Mouse (Mus musculus): ENCODE data around the gene Clic1. TPM values are rescaled to one million over a fixed set of nuclear protein-coding genes. Genes with fewer than 3 reads are reported as not detected.

The Clic1 gene
- polyA plus RNA-seq, 1 experiment from 2014 or later: 359 TPM

DNA sequence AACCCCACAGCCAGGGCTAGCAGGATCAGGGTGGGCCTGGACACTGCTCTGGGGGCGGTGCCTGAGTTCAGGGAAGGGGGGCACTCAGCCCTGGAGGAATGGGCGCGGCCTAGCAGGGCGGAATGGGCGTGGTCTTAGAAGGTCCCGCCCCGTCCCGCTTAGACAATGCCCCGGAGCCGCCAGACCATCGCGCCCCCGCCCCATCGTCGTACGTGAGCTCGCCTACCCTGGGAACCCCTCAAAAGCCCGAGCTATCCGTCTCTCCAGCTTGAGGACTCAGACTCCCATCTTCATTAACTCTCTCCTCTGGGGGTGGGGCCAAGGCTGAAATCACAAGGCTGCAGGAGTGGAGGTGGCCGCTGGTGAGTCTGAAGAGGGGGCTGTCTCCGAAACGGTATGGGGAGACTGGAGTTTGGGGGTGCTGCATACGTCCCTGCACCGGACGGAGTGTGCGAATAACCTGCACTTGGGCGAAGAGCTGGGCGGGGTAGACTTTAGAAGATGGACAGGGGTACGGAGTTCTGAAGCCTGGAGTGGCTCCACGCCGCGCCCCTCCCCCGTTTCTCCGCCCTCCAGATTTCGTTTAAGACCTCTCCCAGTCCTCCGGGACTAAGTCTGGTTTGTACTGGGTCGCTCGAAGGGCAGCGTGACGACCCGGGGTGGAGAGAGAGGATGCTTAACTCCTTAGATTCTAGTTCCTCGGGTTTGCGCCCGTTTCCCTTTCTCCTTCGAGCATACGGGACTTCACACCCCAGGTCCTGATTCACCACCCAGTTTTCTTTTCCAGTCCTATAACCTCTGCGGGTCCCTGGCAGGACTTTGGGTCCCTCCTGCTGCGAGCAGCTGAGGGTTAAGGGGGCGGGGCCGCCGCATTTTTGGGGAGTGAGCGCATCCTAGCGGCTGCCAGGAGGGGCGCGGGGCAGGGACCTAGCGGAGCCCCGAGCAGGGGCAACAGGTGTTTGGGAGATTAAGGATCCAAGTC, 9.4 kb downstream of the Clic1 start, which contains the start of gene Ddah2:
Ddah2 (plus strand) TSS at position 125 of the 982 bp plus-strand sequence.
- Histone ChIP-seq H3K4me3 (ENCODE audit: inconsistent target) (peak within 1 kb of the TSS; percentile 37), H3K27ac (peak within 1 kb of the TSS; percentile 35), H3K79me2 (ENCODE audit: inconsistent target) (peaks cover 17% of the 10 kb centered on the region), H3K36me3 (ENCODE audit: inconsistent target) (peaks cover 37% of the 10 kb centered on the region)
- WGBS (ENCODE audit: missing documents): 3% methylated on average over 48 of the region's 57 CpGs

DNA sequence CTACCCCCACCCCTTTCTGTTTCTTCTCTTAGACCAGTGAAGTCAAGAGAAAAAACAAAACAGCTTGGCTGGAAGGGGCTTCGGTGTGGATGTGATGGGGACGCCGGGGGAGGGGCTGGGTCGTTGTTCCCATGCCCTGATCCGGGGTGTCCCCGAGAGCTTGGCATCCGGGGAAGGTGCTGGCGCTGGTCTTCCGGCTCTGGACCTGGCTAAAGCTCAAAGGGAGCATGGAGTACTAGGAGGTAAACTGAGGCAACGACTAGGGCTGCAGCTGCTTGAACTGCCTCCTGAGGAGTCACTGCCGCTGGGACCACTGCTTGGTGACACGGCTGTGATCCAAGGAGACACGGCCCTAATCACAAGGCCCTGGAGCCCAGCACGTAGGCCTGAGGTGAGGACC, 10.3 kb downstream of the Clic1 start:
- no peak overlapping the region for H3K4me3 ChIP-seq (ENCODE audit: inconsistent target)
- H3K79me2 ChIP-seq (ENCODE audit: inconsistent target): peaks cover 8% of the 10 kb centered on the region
- 68% methylated on average over 13 of the region's 14 CpGs for WGBS (ENCODE audit: missing documents)

DNA sequence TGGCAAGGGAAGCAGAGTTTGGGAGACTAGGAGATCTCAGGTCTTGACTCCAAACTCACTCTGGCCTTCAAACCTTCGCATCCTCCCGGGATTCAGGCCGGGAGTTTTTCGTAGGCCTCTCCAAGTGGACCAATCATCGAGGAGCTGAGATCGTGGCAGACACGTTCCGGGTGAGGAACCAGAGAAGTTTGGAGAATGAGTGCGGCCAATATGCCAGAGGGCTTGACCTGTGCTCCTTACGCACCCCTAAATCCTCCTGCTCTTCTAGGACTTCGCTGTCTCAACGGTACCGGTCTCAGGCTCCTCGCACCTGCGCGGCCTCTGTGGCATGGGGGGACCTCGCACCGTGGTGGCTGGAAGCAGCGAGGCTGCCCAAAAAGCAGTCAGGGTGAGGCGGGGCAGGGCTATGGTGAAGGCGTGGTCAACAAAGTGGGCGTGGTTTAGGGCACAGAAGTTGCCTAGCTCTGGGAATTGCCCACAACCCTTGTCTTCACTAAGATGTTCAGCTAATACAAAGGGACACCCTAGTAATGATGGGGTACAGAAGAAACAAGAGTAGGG, 11.1 kb downstream of the Clic1 start:
- no peak overlapping the region for H3K27ac ChIP-seq
- 82% methylated on average over 16 of the region's 22 CpGs for WGBS (ENCODE audit: missing documents)
- H3K79me2 ChIP-seq (ENCODE audit: inconsistent target): peaks cover under 1% of the 10 kb centered on the region; the same call in 1 of the 2 replicates
- peaks cover 21% of the 10 kb centered on the region for H3K36me3 ChIP-seq (ENCODE audit: inconsistent target)
- H3K4me3 ChIP-seq (ENCODE audit: inconsistent target): no peak overlapping the region

More for the DNA sequence above, 10.3 kb downstream of the Clic1 start:
- Histone ChIP-seq H3K36me3 (ENCODE audit: inconsistent target) (peaks cover 28% of the 10 kb centered on the region), H3K27ac (no peak overlapping the region)

DNA sequence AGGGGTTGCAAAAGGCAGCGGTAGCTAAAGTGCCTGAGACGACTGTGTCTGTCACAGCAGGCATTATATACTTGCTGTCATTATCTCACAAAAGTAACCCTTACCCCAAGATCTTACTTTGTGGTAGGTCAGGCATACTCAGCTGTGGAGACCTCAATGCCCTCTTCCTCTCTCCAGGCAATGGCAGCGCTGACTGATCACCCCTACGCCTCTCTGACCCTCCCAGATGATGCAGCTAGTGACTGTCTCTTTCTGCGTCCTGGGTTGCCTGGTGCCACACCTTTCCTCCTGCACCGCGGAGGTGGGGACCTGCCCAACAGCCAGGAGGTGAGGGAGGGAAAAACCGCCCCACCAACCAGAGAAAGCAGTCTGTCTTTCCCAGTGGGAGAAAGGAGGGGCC, 11.5 kb downstream of the Clic1 start:
- 98% methylated on average over 8 of the region's 8 CpGs for WGBS (ENCODE audit: missing documents)
- no peak overlapping the region for H3K4me3 ChIP-seq (ENCODE audit: inconsistent target)
- H3K27ac ChIP-seq: no peak overlapping the region
- no peaks in the 10 kb centered on the region for H3K79me2 ChIP-seq (ENCODE audit: inconsistent target)
- peaks cover 16% of the 10 kb centered on the region; the same call in 1 of the 2 replicates for H3K36me3 ChIP-seq (ENCODE audit: inconsistent target)

DNA sequence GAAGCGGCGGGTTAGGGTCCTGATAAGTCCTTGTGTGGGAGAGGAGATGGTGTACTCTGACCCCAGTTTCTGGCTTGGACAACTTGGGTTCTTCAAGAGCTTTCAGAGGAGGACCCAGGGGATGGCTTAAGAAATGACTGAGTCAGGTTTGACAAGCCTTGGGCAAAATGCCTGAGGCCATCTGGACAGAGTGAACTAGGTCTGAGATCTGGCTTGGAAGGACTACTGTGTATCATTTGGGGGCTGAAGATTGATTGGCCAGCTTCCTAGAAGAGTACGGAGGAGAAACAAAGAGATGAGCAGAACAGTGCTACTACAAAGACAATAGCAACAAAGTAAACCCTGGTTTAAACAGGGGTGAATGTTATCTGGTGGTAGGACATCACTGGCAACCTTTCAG, 13.7 kb downstream of the Clic1 start:
- Histone ChIP-seq H3K4me3 (ENCODE audit: inconsistent target) (no peak overlapping the region), H3K79me2 (ENCODE audit: inconsistent target) (no peaks in the 10 kb centered on the region), H3K36me3 (ENCODE audit: inconsistent target) (peaks cover 1% of the 10 kb centered on the region; the same call in 1 of the 2 replicates), H3K27ac (no peak overlapping the region)
- 100% methylated on average over 3 of the region's 3 CpGs for WGBS (ENCODE audit: missing documents)

DNA sequence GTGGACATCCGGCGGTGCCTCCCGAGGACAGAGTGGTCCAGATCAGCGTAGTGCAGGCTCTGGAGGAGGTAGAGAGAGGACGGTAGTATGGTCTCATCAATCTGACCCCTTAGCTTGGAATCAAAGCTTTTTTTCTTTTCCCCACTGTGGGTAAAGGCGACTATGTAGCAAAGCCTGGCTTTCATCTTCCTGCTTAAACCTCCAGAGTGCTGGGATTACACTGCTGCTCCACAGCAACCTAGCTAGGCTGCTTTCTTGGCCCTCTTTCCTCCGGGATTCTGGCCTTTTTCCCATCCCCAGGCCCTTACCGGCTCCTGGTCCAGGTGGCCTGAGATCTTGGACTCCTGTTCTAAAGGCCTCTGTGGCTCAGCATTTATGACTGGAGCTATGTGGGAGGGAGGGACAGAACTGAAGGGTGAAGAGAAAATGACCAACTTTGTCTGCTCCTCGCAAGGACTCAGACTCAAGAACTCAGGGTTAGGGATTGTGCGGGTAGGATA, 14.7 kb downstream of the Clic1 start:
- H3K36me3 ChIP-seq (ENCODE audit: inconsistent target): no peaks in the 10 kb centered on the region
- 72% methylated on average over 10 of the region's 10 CpGs for WGBS (ENCODE audit: missing documents)
- no peaks in the 10 kb centered on the region for H3K79me2 ChIP-seq (ENCODE audit: inconsistent target)
- H3K27ac ChIP-seq: no peak overlapping the region
- peak overlapping the region; percentile 10; the same call in 1 of the 2 replicates for H3K4me3 ChIP-seq (ENCODE audit: inconsistent target)

DNA sequence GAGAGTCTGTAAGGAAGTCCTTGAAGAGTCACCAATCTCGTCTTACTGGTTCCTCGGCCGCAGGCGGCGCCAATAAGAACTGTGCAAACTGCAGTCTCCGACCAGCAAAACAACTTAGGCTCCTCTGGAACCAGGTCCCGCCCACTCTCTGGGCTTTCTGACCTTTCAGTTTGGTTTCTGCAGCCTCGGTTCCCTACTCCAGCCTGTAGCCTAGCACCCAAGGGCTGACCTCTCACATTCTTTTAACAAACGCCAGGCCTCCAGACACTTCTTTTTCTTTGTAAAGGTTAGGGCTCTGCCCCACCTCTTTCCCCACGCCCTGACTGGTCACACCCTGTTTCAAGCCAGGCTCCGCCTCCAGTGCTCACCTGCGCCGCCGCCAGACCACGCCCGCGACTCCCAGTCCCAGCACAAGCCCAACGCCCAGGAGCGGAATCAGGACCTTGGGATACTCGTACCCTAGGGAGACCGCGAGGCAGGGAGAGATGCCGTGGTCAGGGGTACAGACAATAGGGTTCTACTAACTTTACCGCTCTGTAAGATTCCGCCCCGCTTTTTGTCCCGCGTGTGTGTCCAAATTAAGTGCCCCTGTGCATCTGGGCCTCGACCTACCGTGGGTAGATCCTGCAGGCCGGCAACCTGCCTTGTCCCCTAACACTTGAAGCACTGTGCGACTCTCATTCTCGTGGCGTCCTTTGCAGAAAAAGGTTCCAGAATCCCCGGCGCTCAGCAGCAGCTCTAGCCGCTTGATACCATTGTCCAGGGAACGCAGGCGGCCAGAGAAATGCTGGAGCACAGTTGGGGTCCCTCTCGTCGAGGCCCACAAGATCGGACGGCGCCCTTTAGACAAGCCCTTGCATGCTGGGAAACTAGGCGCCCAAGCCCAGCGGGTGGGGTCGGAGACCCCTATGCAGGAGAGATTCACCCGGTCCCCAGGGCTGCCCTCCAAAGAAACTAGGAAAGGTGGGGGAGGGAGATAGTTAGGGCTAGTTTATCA, 15.5 kb downstream of the Clic1 start, which contains the start of gene Ly6g6c:
Ly6g6c (plus strand) TSS at position 438 of the 997 bp plus-strand sequence.
- Histone ChIP-seq H3K4me3 (ENCODE audit: inconsistent target) (peak within 1 kb of the TSS; percentile 10; the same call in 1 of the 2 replicates), H3K27ac (no peak within 1 kb of the TSS)

DNA sequence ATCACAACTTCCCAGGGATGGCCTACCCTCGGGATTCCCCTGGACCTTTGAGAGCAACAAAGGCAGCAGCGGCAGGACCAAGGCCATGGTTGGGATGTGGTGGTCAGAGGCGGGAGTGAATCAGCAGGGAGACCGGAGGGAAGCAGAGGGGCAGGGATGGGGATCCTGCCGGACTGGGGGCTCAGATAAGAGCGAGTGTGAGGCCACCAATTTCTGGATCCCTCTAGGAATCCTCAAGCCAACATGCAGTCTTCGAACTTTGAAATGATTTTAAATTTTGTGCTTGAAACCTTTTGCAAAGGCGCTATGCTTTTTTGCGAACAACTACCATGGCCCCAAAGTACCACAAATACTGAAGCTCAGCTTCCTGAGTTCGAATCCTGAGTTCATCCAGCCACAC, 16.3 kb downstream of the Clic1 start, which contains the start of gene Mpig6b:
Mpig6b (minus strand) TSS at position 101 of the 400 bp plus-strand sequence.
- 82% methylated on average over 8 of the region's 10 CpGs for WGBS (ENCODE audit: missing documents)
- Histone ChIP-seq H3K36me3 (ENCODE audit: inconsistent target) (no peaks in the 10 kb centered on the region), H3K27ac (no peak within 1 kb of the TSS), H3K79me2 (ENCODE audit: inconsistent target) (no peaks in the 10 kb centered on the region), H3K4me3 (ENCODE audit: inconsistent target) (peak within 1 kb of the TSS; percentile 10; the same call in 1 of the 2 replicates)

More for the DNA sequence above, 15.5 kb downstream of the Clic1 start, which contains the start of gene Ly6g6c:
- H3K36me3 ChIP-seq (ENCODE audit: inconsistent target): no peaks in the 10 kb centered on the region
- 4% methylated on average over 47 of the region's 48 CpGs for WGBS (ENCODE audit: missing documents)
- no peaks in the 10 kb centered on the region for H3K79me2 ChIP-seq (ENCODE audit: inconsistent target)

DNA sequence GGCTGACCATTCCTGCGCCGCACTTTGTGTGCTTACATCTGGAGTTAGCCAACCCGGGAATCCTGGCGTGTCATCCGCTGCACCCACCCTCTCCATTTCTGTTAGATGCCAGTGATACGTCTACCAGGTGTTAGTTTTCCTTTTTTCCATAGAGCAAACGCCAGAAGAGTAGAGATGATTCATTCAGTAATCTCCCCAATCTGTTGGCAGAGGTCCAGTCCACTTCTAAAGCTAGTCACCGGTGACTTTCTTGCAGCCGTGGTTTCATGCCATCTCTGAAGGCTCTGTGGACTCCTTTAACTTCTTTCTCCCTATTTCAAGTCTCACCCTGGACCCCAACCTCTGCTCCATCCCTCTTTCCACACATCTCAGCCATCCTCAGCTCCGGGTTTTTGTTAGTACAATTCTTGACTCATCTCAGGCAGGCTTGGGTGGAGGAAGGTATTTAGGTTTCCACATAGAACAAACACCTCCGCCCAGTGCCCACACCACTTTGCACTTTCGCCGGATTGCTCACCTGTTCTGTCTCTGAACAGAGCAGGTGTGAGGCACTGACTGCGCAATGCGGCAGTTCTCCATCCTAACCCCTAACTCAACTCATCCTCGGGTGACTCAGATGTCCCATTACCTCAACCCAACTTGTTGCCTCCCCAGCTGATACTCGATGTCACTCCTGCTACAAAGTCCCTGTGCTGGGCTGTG, 18.6 kb downstream of the Clic1 start:
- Histone ChIP-seq H3K4me3 (ENCODE audit: inconsistent target) (no peak overlapping the region), H3K79me2 (ENCODE audit: inconsistent target) (no peaks in the 10 kb centered on the region), H3K36me3 (ENCODE audit: inconsistent target) (no peaks in the 10 kb centered on the region), H3K27ac (no peak overlapping the region)
- 74% methylated on average over 17 of the region's 17 CpGs for WGBS (ENCODE audit: missing documents)

DNA sequence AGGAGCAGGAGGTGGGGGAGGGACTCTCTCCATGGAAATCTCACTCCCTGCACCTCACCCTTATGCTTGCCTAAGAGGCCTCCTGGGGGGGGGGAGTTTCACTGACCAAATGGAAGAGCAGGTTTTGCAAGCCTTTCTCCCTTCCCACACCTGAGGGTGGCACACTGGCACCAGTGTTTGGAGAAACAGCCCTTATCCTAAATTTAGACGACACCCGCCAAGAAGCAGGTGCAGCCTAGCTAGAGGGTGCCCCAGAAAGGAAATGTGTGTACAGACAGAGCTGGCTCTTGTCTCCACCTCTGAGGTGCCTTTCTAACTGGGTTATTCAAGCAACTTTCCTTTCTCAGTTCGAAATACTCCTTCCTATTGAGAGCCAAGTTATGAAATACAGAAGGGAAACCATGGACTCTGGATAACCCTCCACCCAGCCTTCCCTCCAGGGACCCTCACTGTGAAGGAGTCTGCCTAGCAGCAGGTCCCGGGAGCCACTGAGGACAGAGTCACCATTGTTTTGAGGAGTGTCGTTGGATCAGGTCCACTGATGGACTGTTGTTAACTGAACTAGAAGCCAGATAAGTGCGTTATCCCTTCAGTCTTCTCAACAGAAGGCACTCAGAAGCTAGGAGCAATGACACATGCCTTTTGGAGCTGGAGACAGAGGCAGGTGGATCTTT, 20.9 kb downstream of the Clic1 start:
- Histone ChIP-seq H3K27ac (no peak overlapping the region), H3K4me3 (ENCODE audit: inconsistent target) (no peak overlapping the region), H3K79me2 (ENCODE audit: inconsistent target) (no peaks in the 10 kb centered on the region), H3K36me3 (ENCODE audit: inconsistent target) (no peaks in the 10 kb centered on the region)
- WGBS (ENCODE audit: missing documents): 57% methylated on average over 5 of the region's 6 CpGs

DNA sequence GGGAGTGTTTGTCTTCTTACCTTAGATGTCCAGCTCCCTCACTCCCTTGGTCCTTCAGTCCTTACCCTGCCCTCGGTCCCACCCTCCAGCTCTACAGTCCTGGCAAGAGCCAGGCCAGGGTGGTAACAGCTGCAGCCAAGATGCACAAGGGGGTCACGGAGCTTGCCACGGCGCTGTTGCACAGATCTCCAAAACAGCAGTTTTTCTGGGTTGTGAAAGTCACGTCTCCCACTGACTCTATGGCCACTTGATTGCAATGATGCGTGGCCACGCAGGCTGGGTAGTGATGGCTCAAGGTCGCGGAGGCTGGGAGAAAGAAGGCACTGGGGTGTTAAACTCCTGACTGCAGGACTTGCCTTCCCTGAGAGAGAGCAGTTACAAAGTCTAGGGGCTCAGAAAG, 21.7 kb downstream of the Clic1 start:
- Histone ChIP-seq H3K27ac (no peak overlapping the region), H3K79me2 (ENCODE audit: inconsistent target) (no peaks in the 10 kb centered on the region), H3K4me3 (ENCODE audit: inconsistent target) (no peak overlapping the region), H3K36me3 (ENCODE audit: inconsistent target) (no peaks in the 10 kb centered on the region)
- 85% methylated on average over 8 of the region's 9 CpGs for WGBS (ENCODE audit: missing documents)

DNA sequence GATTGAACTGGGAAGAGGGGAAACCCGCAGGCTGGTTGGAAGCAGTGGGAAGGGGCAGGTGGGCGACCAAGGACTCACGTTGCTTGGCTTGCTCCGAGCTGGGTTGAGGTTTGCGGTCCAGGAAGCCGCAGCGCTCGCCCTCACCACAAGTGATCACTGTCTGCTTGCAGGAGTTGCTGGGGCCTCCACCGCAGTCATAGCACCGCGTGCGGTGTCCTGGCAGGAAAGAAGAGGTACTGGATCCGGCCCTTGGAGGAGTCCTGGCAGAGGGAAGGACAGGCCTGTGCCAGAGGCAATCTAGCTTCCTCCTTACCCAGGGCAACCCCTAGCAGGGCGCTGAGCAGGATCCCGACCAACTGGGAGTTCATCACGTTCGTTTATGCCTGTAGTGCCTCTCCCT, 24.3 kb downstream of the Clic1 start:
- no peak overlapping the region for H3K27ac ChIP-seq
- no peak overlapping the region for H3K4me3 ChIP-seq (ENCODE audit: inconsistent target)
- H3K79me2 ChIP-seq (ENCODE audit: inconsistent target): no peaks in the 10 kb centered on the region
- WGBS (ENCODE audit: missing documents): 18% methylated on average over 17 of the region's 17 CpGs
- H3K36me3 ChIP-seq (ENCODE audit: inconsistent target): no peaks in the 10 kb centered on the region

All from macrophage (primary cell).